Mouse (Mus musculus): ENCODE data around the gene Palm. TPM values are rescaled to one million over a fixed set of nuclear protein-coding genes. Genes with fewer than 3 reads are reported as not detected.

The Palm gene
- polyA plus RNA-seq, 1 experiment = 9.2 TPM

DNA sequence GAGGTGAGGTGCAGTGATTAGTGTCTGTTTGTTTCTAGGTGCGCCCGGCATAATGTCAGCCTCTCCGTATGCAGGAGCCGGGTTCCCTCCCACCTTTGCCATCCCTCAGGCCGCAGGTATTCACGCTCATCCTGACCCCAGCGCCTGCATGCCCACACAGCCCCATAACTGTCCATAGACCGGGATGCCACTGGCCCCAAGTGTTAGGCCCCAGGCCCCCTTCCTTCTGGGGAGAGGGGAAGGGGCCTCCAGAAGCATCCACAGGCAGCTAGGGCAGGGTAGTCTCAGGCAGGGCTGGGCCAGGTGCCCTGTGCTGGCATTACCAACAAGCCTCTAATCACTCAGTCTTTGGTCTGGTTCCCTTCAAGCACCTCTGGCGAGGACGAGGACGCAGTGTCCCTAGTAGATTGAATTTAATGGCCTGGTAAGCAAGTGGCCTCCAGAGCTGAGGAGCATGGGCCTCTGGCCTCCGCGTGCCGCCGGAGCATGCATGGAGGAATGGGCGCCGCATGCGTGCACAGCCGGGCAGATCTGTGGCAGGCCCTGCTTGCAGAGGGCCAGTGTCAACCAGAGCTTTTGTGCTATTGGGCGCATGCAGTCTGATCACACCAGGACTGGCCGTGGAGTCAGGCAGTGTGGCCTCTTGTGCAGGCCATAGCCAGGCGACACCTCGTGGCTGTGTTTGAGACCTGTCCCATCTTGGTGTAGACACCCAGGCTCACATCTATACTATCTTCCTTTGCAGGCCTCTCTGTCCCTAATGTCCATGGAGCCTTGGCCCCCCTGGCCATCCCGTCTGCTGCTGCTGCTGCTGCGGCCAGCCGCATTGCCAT lies 66.9 kb downstream of the Palm start:
- DNase-seq (ENCODE audit: low read depth in 1 of 2, low spot score in 2 of 2) = no peak
- H3K36me3 ChIP-seq (ENCODE audit: control insufficient read depth, insufficient read depth, low read length) = peaks cover 59% of the 10 kb centered on the region
- no peaks in the 10 kb centered on the region for H3K27me3 ChIP-seq (ENCODE audit: control insufficient read depth, insufficient read depth, low read length)
- peaks cover 21% of the 10 kb centered on the region for H3K4me1 ChIP-seq (ENCODE audit: control insufficient read depth, insufficient read depth, insufficient read length)
- TF ChIP-seq CTCF (IDR thresholded peaks at IDR 0.05; ENCODE audit: extremely low read depth, insufficient read depth, insufficient read length, insufficient replicate concordance) (no peak), POLR2A (IDR thresholded peaks at IDR 0.05; ENCODE audit: low read depth, low read length) (no peak)
- WGBS = 97% methylated on average over 26 of the region's 26 CpGs
- no peak overlapping the region for H3K4me3 ChIP-seq (ENCODE audit: extremely low read depth, insufficient read depth, insufficient read length)
- H3K27ac ChIP-seq (ENCODE audit: insufficient read depth, low read length) = no peak overlapping the region

DNA sequence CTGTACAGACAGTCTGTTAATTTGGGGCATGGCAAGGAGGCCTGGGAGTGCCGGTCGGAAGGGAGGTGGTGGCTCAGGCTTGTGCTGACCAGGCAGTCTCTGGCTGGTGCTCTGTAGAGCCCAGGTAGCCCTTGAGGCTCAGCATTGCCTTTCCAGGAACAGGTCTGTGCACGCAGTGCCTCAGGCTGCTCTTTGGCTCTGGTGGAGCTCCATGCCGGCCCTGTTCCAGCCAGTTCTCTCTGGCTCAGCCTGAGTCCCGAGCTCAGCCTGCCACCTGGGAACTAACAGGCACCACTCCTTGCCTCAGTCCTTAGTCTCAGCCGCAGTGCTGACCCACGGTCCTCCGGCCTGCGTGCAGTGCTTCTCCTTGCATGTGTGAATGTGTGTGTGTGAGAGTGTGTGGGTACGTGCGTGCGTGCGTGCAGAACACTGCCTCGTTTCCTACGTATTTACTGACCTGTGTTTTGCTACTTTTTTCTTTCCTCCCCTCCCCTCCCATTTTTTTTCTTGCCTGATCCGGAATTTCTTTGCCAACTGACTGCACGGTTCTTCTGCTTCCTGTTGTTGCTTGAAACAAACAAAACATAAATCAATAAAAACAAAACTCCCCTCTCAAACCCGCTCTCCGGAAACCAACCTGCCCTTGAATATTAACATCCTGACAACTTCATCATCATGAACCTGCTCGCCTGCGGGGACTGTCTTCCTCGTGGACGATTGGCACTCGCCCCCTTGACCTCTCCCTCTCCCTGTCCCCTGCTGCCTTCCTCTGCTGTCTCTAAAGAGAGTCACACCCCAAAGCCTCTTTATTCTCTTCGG lies 68.1 kb downstream of the Palm start:
- H3K4me3 ChIP-seq (ENCODE audit: extremely low read depth, insufficient read depth, insufficient read length) = no peak overlapping the region
- peaks cover 18% of the 10 kb centered on the region for H3K4me1 ChIP-seq (ENCODE audit: control insufficient read depth, insufficient read depth, insufficient read length)
- H3K27ac ChIP-seq (ENCODE audit: insufficient read depth, low read length) = no peak overlapping the region
- DNase-seq (ENCODE audit: low read depth in 1 of 2, low spot score in 2 of 2) = no peak
- H3K27me3 ChIP-seq (ENCODE audit: control insufficient read depth, insufficient read depth, low read length) = no peaks in the 10 kb centered on the region
- TF ChIP-seq CTCF (IDR thresholded peaks at IDR 0.05; ENCODE audit: extremely low read depth, insufficient read depth, insufficient read length, insufficient replicate concordance) (no peak), POLR2A (IDR thresholded peaks at IDR 0.05; ENCODE audit: low read depth, low read length) (no peak)
- H3K36me3 ChIP-seq (ENCODE audit: control insufficient read depth, insufficient read depth, low read length) = peaks cover 59% of the 10 kb centered on the region
- 89% methylated on average over 25 of the region's 25 CpGs for WGBS

DNA sequence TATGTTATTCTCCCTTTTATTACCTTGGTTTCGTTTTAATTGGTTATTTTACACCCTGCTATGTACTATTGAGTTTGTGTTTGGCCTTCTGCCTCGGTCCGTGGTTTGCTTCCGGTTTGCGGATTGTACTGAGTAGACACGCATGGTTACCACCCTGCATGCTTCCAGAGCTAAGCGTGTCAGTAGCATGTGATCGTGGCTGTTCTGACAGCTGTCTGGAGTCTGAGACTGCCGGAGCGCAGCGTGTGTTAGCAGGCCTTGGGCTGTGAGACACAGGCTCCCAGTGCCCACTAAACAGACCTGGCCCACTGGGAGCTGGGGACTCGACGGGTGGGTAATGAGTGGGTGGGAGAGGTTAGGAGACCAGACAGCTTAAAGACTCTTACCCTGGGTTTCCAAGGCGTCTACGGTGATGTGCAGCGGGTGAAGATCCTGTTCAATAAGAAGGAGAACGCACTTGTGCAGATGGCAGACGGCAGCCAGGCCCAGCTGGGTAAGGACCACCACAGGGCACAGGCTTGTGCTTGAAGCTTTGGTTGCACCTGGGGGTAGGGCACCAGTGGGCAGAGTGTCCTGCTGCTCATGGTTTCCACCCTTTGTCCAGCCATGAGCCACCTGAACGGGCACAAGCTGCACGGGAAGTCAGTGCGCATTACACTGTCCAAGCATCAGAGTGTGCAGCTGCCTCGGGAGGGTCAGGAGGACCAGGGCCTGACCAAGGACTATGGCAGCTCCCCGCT lies 68.8 kb downstream of the Palm start:
- DNase-seq (ENCODE audit: low read depth in 1 of 2, low spot score in 2 of 2) = no peak
- H3K36me3 ChIP-seq (ENCODE audit: control insufficient read depth, insufficient read depth, low read length) = peaks cover 53% of the 10 kb centered on the region

DNA sequence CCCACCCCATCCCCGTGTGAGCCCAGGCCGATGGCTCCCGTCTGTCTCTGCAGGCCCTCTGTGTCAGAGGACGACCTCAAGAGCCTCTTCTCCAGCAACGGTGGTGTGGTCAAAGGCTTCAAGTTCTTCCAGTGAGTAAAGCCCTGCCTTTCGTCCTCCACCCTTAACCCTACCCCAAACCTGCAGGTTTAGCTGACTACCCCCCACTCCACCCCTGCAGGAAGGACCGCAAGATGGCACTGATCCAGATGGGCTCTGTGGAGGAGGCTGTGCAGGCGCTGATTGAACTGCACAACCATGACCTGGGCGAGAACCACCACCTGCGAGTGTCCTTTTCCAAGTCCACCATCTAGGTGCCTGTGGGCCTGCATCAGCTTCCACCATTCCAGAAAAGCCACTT lies 69.6 kb downstream of the Palm start:
- TF ChIP-seq POLR2A (IDR thresholded peaks at IDR 0.05; ENCODE audit: low read depth, low read length) (no peak), CTCF (IDR thresholded peaks at IDR 0.05; ENCODE audit: extremely low read depth, insufficient read depth, insufficient read length, insufficient replicate concordance) (no peak)
- no peak overlapping the region for H3K4me3 ChIP-seq (ENCODE audit: extremely low read depth, insufficient read depth, insufficient read length)
- WGBS = 85% methylated on average over 10 of the region's 10 CpGs

More for the DNA sequence above, 68.8 kb downstream of the Palm start:
- Histone ChIP-seq H3K27ac (ENCODE audit: insufficient read depth, low read length) (no peak overlapping the region), H3K27me3 (ENCODE audit: control insufficient read depth, insufficient read depth, low read length) (no peaks in the 10 kb centered on the region), H3K4me1 (ENCODE audit: control insufficient read depth, insufficient read depth, insufficient read length) (peaks cover 10% of the 10 kb centered on the region; the same call in 1 of the 2 replicates), H3K4me3 (ENCODE audit: extremely low read depth, insufficient read depth, insufficient read length) (no peak overlapping the region)
- 89% methylated on average over 23 of the region's 23 CpGs for WGBS
- TF ChIP-seq POLR2A (IDR thresholded peaks at IDR 0.05; ENCODE audit: low read depth, low read length) (no peak), CTCF (IDR thresholded peaks at IDR 0.05; ENCODE audit: extremely low read depth, insufficient read depth, insufficient read length, insufficient replicate concordance) (no peak)

DNA sequence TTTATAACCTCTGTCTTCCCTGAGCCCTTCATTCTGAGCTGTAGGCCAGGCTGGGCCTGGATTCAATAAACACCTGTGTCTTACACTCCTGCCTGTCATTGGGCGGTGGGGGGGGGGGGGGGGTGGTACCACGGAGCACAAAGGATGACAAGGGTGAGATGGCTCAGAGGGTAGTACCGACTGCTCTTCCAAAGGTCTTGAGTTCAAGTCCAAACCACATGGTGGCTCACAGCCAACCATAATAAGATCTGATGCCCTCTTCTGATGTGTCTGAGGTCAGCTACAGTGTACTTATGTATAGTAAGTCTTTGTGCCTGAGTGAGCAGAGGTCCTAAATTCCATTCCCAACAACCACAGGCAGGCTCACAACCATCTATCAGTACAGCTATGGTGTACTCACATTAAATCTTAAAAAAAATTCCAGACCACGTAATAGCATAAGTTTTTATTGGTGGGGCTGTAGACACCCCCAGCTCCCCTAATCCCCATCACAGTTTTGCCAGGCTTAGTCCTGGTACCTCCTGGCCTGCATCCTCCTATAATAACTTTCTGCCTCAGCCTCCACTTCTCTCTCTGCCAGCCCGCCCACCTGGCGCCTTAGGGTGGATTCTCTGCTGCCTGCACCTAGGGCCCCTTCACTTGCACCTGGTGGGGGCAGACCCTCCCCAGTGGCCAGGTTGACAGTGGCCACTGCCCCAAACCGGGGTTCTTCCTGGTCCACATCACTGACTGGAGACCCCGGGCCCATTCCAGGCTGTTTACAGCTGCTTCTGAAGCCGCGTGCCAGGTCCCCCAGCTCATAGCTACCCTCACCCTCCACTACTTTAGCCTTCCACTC lies 71.2 kb downstream of the Palm start:
- 69% methylated on average over 10 of the region's 10 CpGs for WGBS

More for the DNA sequence above, 69.6 kb downstream of the Palm start:
- Histone ChIP-seq H3K27ac (ENCODE audit: insufficient read depth, low read length) (no peak overlapping the region), H3K36me3 (ENCODE audit: control insufficient read depth, insufficient read depth, low read length) (peaks cover 52% of the 10 kb centered on the region), H3K27me3 (ENCODE audit: control insufficient read depth, insufficient read depth, low read length) (no peaks in the 10 kb centered on the region), H3K4me1 (ENCODE audit: control insufficient read depth, insufficient read depth, insufficient read length) (peaks cover 3% of the 10 kb centered on the region; the same call in 1 of the 2 replicates)
- no peak for DNase-seq (ENCODE audit: low read depth in 1 of 2, low spot score in 2 of 2)

DNA sequence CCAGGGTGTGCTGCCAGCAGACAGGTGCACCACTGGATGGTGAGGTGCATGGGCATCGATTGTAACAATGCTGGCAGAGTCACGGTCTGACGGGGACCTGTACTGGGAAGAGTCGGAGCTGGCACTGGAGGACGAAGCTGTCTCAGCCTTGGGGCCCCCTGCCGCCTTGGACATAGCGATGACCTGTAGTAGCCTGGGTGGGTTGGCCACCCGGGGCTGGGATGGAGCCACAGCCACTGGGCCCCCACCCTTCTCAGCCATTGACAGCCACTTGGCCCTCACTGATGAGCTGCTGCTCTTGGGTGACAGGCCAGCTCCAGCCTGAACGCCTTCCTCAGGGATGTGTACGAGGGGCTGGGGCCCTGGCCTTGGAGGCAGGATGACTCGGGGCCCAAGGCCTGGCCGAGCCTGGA lies 71.8 kb downstream of the Palm start:
- TF ChIP-seq POLR2A (IDR thresholded peaks at IDR 0.05; ENCODE audit: low read depth, low read length) (no peak), CTCF (IDR thresholded peaks at IDR 0.05; ENCODE audit: extremely low read depth, insufficient read depth, insufficient read length, insufficient replicate concordance) (no peak)
- Histone ChIP-seq H3K27me3 (ENCODE audit: control insufficient read depth, insufficient read depth, low read length) (no peaks in the 10 kb centered on the region), H3K27ac (ENCODE audit: insufficient read depth, low read length) (no peak overlapping the region), H3K4me1 (ENCODE audit: control insufficient read depth, insufficient read depth, insufficient read length) (no peaks in the 10 kb centered on the region; the same call in 1 of the 2 replicates), H3K36me3 (ENCODE audit: control insufficient read depth, insufficient read depth, low read length) (peaks cover 38% of the 10 kb centered on the region), H3K4me3 (ENCODE audit: extremely low read depth, insufficient read depth, insufficient read length) (no peak overlapping the region)
- WGBS = 82% methylated on average over 12 of the region's 12 CpGs
- no peak for DNase-seq (ENCODE audit: low read depth in 1 of 2, low spot score in 2 of 2)

More for the DNA sequence above, 71.2 kb downstream of the Palm start:
- H3K36me3 ChIP-seq (ENCODE audit: control insufficient read depth, insufficient read depth, low read length) = peaks cover 44% of the 10 kb centered on the region
- no peaks in the 10 kb centered on the region; the same call in 1 of the 2 replicates for H3K4me1 ChIP-seq (ENCODE audit: control insufficient read depth, insufficient read depth, insufficient read length)
- TF ChIP-seq POLR2A (IDR thresholded peaks at IDR 0.05; ENCODE audit: low read depth, low read length) (no peak), CTCF (IDR thresholded peaks at IDR 0.05; ENCODE audit: extremely low read depth, insufficient read depth, insufficient read length, insufficient replicate concordance) (no peak)
- H3K27me3 ChIP-seq (ENCODE audit: control insufficient read depth, insufficient read depth, low read length) = no peaks in the 10 kb centered on the region
- H3K4me3 ChIP-seq (ENCODE audit: extremely low read depth, insufficient read depth, insufficient read length) = no peak overlapping the region
- H3K27ac ChIP-seq (ENCODE audit: insufficient read depth, low read length) = no peak overlapping the region
- no peak for DNase-seq (ENCODE audit: low read depth in 1 of 2, low spot score in 2 of 2)
